Mouse (Mus musculus): ENCODE measurements at regions not wholly inside any gene's neighbourhood (a gene's known extent, or its start where the extent isn't known, plus 50 kb on each side); places are given as distances from the start of the nearest gene placed in this dataset.

GRCm38 (mm10) chr15:87054186-87054585 lies 489.9 kb upstream of the Fam19a5 start:
- H3K27me3 ChIP-seq (replicated peaks) = no peaks in the 10 kb centered on the region
- no peaks in the 10 kb centered on the region for H3K36me3 ChIP-seq
- H3K4me2 ChIP-seq (replicated peaks) = no peak overlapping the region
- H3K9ac ChIP-seq = no peak overlapping the region
- no peaks in the 10 kb centered on the region for H3K9me3 ChIP-seq
- no peak for ATAC-seq (ENCODE audit: low FRiP score, low read depth)
- no peak overlapping the region for H3K27ac ChIP-seq
- WGBS = 93% methylated on average over 12 of the region's 12 CpGs
- H3K4me1 ChIP-seq = no peaks in the 10 kb centered on the region
- no peak overlapping the region for H3K4me3 ChIP-seq

GRCm38 (mm10) chr15:87064890-87065289 lies 479.2 kb upstream of the Fam19a5 start:
- no peak overlapping the region for H3K9ac ChIP-seq
- whole genome bisulfite sequencing = 54% methylated on average over 5 of the region's 5 CpGs
- no peaks in the 10 kb centered on the region for H3K27me3 ChIP-seq (replicated peaks)
- H3K4me1 ChIP-seq = no peaks in the 10 kb centered on the region
- H3K27ac ChIP-seq = no peak overlapping the region
- H3K9me3 ChIP-seq = no peaks in the 10 kb centered on the region
- no peaks in the 10 kb centered on the region for H3K36me3 ChIP-seq
- no peak overlapping the region for H3K4me2 ChIP-seq (replicated peaks)
- no peak for ATAC-seq (ENCODE audit: low FRiP score, low read depth)
- no peak overlapping the region for H3K4me3 ChIP-seq

GRCm38 (mm10) chr15:87068261-87068660 lies 475.8 kb upstream of the Fam19a5 start:
- H3K27ac ChIP-seq = no peak overlapping the region
- H3K36me3 ChIP-seq = no peaks in the 10 kb centered on the region
- 78% methylated on average over 13 of the region's 13 CpGs for WGBS

GRCm38 (mm10) chr15:87074559-87074958 lies 469.5 kb upstream of the Fam19a5 start:
- no peak overlapping the region for H3K4me3 ChIP-seq
- no peak for ATAC-seq (ENCODE audit: low FRiP score, low read depth)
- H3K9ac ChIP-seq = no peak overlapping the region
- H3K27me3 ChIP-seq (replicated peaks) = no peaks in the 10 kb centered on the region
- no peaks in the 10 kb centered on the region for H3K9me3 ChIP-seq
- no peaks in the 10 kb centered on the region for H3K4me1 ChIP-seq
- no peak overlapping the region for H3K4me2 ChIP-seq (replicated peaks)
- H3K36me3 ChIP-seq = no peaks in the 10 kb centered on the region
- no peak overlapping the region for H3K27ac ChIP-seq
- 84% methylated on average over 11 of the region's 11 CpGs for WGBS

More at GRCm38 (mm10) chr15:87068261-87068660, 475.8 kb upstream of the Fam19a5 start:
- no peaks in the 10 kb centered on the region for H3K4me1 ChIP-seq
- H3K9ac ChIP-seq = no peak overlapping the region
- no peak overlapping the region for H3K4me2 ChIP-seq (replicated peaks)
- H3K27me3 ChIP-seq (replicated peaks) = no peaks in the 10 kb centered on the region
- ATAC-seq (ENCODE audit: low FRiP score, low read depth) = no peak
- no peaks in the 10 kb centered on the region for H3K9me3 ChIP-seq
- no peak overlapping the region for H3K4me3 ChIP-seq

GRCm38 (mm10) chr15:87089827-87090226 lies 454.3 kb upstream of the Fam19a5 start:
- Histone ChIP-seq H3K4me2 (replicated peaks) (no peak overlapping the region), H3K9ac (no peak overlapping the region), H3K27me3 (replicated peaks) (no peaks in the 10 kb centered on the region), H3K36me3 (no peaks in the 10 kb centered on the region), H3K4me1 (no peaks in the 10 kb centered on the region), H3K4me3 (no peak overlapping the region), H3K9me3 (no peaks in the 10 kb centered on the region), H3K27ac (no peak overlapping the region)
- ATAC-seq (ENCODE audit: low FRiP score, low read depth) = no peak
- 21% methylated on average over 5 of the region's 5 CpGs for WGBS

GRCm38 (mm10) chr15:87091048-87091777 lies 452.9 kb upstream of the Fam19a5 start:
- Histone ChIP-seq H3K27ac (no peak overlapping the region), H3K9me3 (no peaks in the 10 kb centered on the region), H3K36me3 (no peaks in the 10 kb centered on the region), H3K4me2 (replicated peaks) (no peak overlapping the region), H3K4me1 (no peaks in the 10 kb centered on the region), H3K4me3 (no peak overlapping the region), H3K27me3 (replicated peaks) (no peaks in the 10 kb centered on the region), H3K9ac (no peak overlapping the region)
- ATAC-seq (ENCODE audit: low FRiP score, low read depth) = no peak
- WGBS = 63% methylated on average over 7 of the region's 7 CpGs

GRCm38 (mm10) chr15:87097206-87097605 lies 446.9 kb upstream of the Fam19a5 start:
- no peak for ATAC-seq (ENCODE audit: low FRiP score, low read depth)
- H3K27ac ChIP-seq = no peak overlapping the region
- no peak overlapping the region for H3K4me2 ChIP-seq (replicated peaks)
- no peak overlapping the region for H3K9ac ChIP-seq
- H3K27me3 ChIP-seq (replicated peaks) = no peaks in the 10 kb centered on the region
- H3K4me1 ChIP-seq = no peaks in the 10 kb centered on the region
- 56% methylated on average over 4 of the region's 4 CpGs for WGBS
- no peaks in the 10 kb centered on the region for H3K36me3 ChIP-seq
- no peak overlapping the region for H3K4me3 ChIP-seq
- no peaks in the 10 kb centered on the region for H3K9me3 ChIP-seq

- Histone ChIP-seq H3K27ac (no peak overlapping the region), H3K27me3 (replicated peaks) (no peaks in the 10 kb centered on the region), H3K4me1 (no peaks in the 10 kb centered on the region), H3K36me3 (no peaks in the 10 kb centered on the region), H3K4me2 (replicated peaks) (no peak overlapping the region), H3K4me3 (no peak overlapping the region), H3K9me3 (no peaks in the 10 kb centered on the region), H3K9ac (no peak overlapping the region)
- no peak for ATAC-seq (ENCODE audit: low FRiP score, low read depth)
- 89% methylated on average over 4 of the region's 4 CpGs for WGBS
Observed at GRCm38 (mm10) chr15:87101146-87101545, 443.0 kb upstream of the Fam19a5 start.

- ATAC-seq (ENCODE audit: low FRiP score, low read depth) = no peak
- H3K9ac ChIP-seq = no peak overlapping the region
- H3K4me1 ChIP-seq = no peaks in the 10 kb centered on the region
- H3K27ac ChIP-seq = no peak overlapping the region
- H3K4me3 ChIP-seq = no peak overlapping the region
- H3K9me3 ChIP-seq = no peaks in the 10 kb centered on the region
- 91% methylated on average over 4 of the region's 4 CpGs for WGBS
- no peaks in the 10 kb centered on the region for H3K27me3 ChIP-seq (replicated peaks)
- H3K4me2 ChIP-seq (replicated peaks) = no peak overlapping the region
- no peaks in the 10 kb centered on the region for H3K36me3 ChIP-seq
Observed at GRCm38 (mm10) chr15:87102211-87102610, 441.9 kb upstream of the Fam19a5 start.

- no peaks in the 10 kb centered on the region for H3K9me3 ChIP-seq
- no peaks in the 10 kb centered on the region for H3K4me1 ChIP-seq
- H3K27ac ChIP-seq = no peak overlapping the region
- WGBS = 90% methylated on average over 8 of the region's 8 CpGs
- no peak for ATAC-seq (ENCODE audit: low FRiP score, low read depth)
- no peaks in the 10 kb centered on the region for H3K27me3 ChIP-seq (replicated peaks)
- H3K36me3 ChIP-seq = no peaks in the 10 kb centered on the region
- H3K9ac ChIP-seq = no peak overlapping the region
- H3K4me3 ChIP-seq = no peak overlapping the region
- no peak overlapping the region for H3K4me2 ChIP-seq (replicated peaks)
Observed at GRCm38 (mm10) chr15:87105951-87106350, 438.1 kb upstream of the Fam19a5 start.

GRCm38 (mm10) chr15:87107701-87108100 lies 436.4 kb upstream of the Fam19a5 start:
- 80% methylated on average over 4 of the region's 4 CpGs for WGBS
- Histone ChIP-seq H3K4me1 (no peaks in the 10 kb centered on the region), H3K9me3 (no peaks in the 10 kb centered on the region), H3K27me3 (replicated peaks) (no peaks in the 10 kb centered on the region), H3K9ac (no peak overlapping the region), H3K27ac (no peak overlapping the region), H3K36me3 (no peaks in the 10 kb centered on the region), H3K4me3 (no peak overlapping the region), H3K4me2 (replicated peaks) (no peak overlapping the region)
- no peak for ATAC-seq (ENCODE audit: low FRiP score, low read depth)

GRCm38 (mm10) chr15:87108411-87108810 lies 435.7 kb upstream of the Fam19a5 start:
- H3K4me3 ChIP-seq = no peak overlapping the region
- H3K4me1 ChIP-seq = no peaks in the 10 kb centered on the region
- WGBS = 76% methylated on average over 7 of the region's 7 CpGs
- no peak for ATAC-seq (ENCODE audit: low FRiP score, low read depth)
- no peaks in the 10 kb centered on the region for H3K36me3 ChIP-seq
- H3K9me3 ChIP-seq = no peaks in the 10 kb centered on the region
- no peak overlapping the region for H3K9ac ChIP-seq
- no peak overlapping the region for H3K4me2 ChIP-seq (replicated peaks)
- no peak overlapping the region for H3K27ac ChIP-seq
- no peaks in the 10 kb centered on the region for H3K27me3 ChIP-seq (replicated peaks)

GRCm38 (mm10) chr15:87122656-87123055 lies 421.4 kb upstream of the Fam19a5 start:
- H3K36me3 ChIP-seq = no peaks in the 10 kb centered on the region
- no peak for ATAC-seq (ENCODE audit: low FRiP score, low read depth)
- H3K4me2 ChIP-seq (replicated peaks) = no peak overlapping the region
- 27% methylated on average over 4 of the region's 4 CpGs for WGBS
- no peak overlapping the region for H3K9ac ChIP-seq
- no peak overlapping the region for H3K27ac ChIP-seq
- no peak overlapping the region for H3K4me3 ChIP-seq
- no peaks in the 10 kb centered on the region for H3K9me3 ChIP-seq
- H3K4me1 ChIP-seq = no peaks in the 10 kb centered on the region
- H3K27me3 ChIP-seq (replicated peaks) = no peaks in the 10 kb centered on the region

Data from neural tube, embryonic 12.5 days (tissue).